Mouse (Mus musculus): ENCODE results near the gene Tesk1.

Gene Tesk1

GRCm38 (mm10) chr4:43415221-43416070 lies 26.3 kb upstream of the Tesk1 start:
- TF ChIP-seq POU5F1 (IDR thresholded peaks at IDR 0.05; ENCODE audit: borderline replicate concordance, low read length) (no peak), NANOG (IDR thresholded peaks at IDR 0.05; ENCODE audit: borderline replicate concordance, low read length) (no peak), CTCF (conservative IDR thresholded peaks at IDR 0.05; ENCODE audit: low read length) (no peak)
- Histone ChIP-seq H3K4me1 (replicated peaks; ENCODE audit: low read depth, low read length) (peaks cover 58% of the 10 kb centered on the region), H3K36me3 (ENCODE audit: insufficient read depth, low read length) (peaks cover 20% of the 10 kb centered on the region)

GRCm38 (mm10) chr4:43416071-43416490 lies 25.7 kb upstream of the Tesk1 start:
- Histone ChIP-seq H3K9me3 (ENCODE audit: low read length) (no peaks in the 10 kb centered on the region), H3K4me1 (replicated peaks; ENCODE audit: low read depth, low read length) (peaks cover 63% of the 10 kb centered on the region), H3K36me3 (ENCODE audit: insufficient read depth, low read length) (peaks cover 20% of the 10 kb centered on the region), H3K27me3 (ENCODE audit: insufficient read depth, low read length) (peaks cover 16% of the 10 kb centered on the region), H3K4me3 (replicated peaks; ENCODE audit: low read length) (peak overlapping the region; percentile 61)
- TF ChIP-seq POU5F1 (IDR thresholded peaks at IDR 0.05; ENCODE audit: borderline replicate concordance, low read length) (no peak), NANOG (IDR thresholded peaks at IDR 0.05; ENCODE audit: borderline replicate concordance, low read length) (no peak), CTCF (conservative IDR thresholded peaks at IDR 0.05; ENCODE audit: low read length) (no peak)

More at GRCm38 (mm10) chr4:43415221-43416070, 26.3 kb upstream of the Tesk1 start:
- H3K4me3 ChIP-seq (replicated peaks; ENCODE audit: low read length), result peak overlapping the region; percentile 61
- no peaks in the 10 kb centered on the region for H3K9me3 ChIP-seq (ENCODE audit: low read length)
- H3K27me3 ChIP-seq (ENCODE audit: insufficient read depth, low read length), result peaks cover 13% of the 10 kb centered on the region

GRCm38 (mm10) chr4:43417269-43418062 lies 24.3 kb upstream of the Tesk1 start:
- TF ChIP-seq NANOG (IDR thresholded peaks at IDR 0.05; ENCODE audit: borderline replicate concordance, low read length) (no peak), POU5F1 (IDR thresholded peaks at IDR 0.05; ENCODE audit: borderline replicate concordance, low read length) (no peak), CTCF (conservative IDR thresholded peaks at IDR 0.05; ENCODE audit: low read length) (no peak)
- Histone ChIP-seq H3K9me3 (ENCODE audit: low read length) (no peaks in the 10 kb centered on the region), H3K36me3 (ENCODE audit: insufficient read depth, low read length) (peaks cover 28% of the 10 kb centered on the region), H3K4me3 (replicated peaks; ENCODE audit: low read length) (no peak overlapping the region), H3K4me1 (replicated peaks; ENCODE audit: low read depth, low read length) (peaks cover 76% of the 10 kb centered on the region), H3K27me3 (ENCODE audit: insufficient read depth, low read length) (peaks cover 30% of the 10 kb centered on the region)

- Histone ChIP-seq H3K36me3 (ENCODE audit: insufficient read depth, low read length) (peaks cover 38% of the 10 kb centered on the region), H3K4me1 (replicated peaks; ENCODE audit: low read depth, low read length) (peaks cover 80% of the 10 kb centered on the region), H3K4me3 (replicated peaks; ENCODE audit: low read length) (no peak overlapping the region), H3K27me3 (ENCODE audit: insufficient read depth, low read length) (peaks cover 38% of the 10 kb centered on the region), H3K9me3 (ENCODE audit: low read length) (no peaks in the 10 kb centered on the region)
- TF ChIP-seq POU5F1 (IDR thresholded peaks at IDR 0.05; ENCODE audit: borderline replicate concordance, low read length) (no peak), NANOG (IDR thresholded peaks at IDR 0.05; ENCODE audit: borderline replicate concordance, low read length) (no peak), CTCF (conservative IDR thresholded peaks at IDR 0.05; ENCODE audit: low read length) (no peak)
Observed at GRCm38 (mm10) chr4:43418450-43418849, 23.3 kb upstream of the Tesk1 start.

GRCm38 (mm10) chr4:43418973-43419656 lies 22.6 kb upstream of the Tesk1 start:
- TF ChIP-seq NANOG (IDR thresholded peaks at IDR 0.05; ENCODE audit: borderline replicate concordance, low read length), result no peak
- TF ChIP-seq CTCF (conservative IDR thresholded peaks at IDR 0.05; ENCODE audit: low read length), result no peak
- TF ChIP-seq POU5F1 (IDR thresholded peaks at IDR 0.05; ENCODE audit: borderline replicate concordance, low read length), result no peak
- peaks cover 44% of the 10 kb centered on the region for H3K36me3 ChIP-seq (ENCODE audit: insufficient read depth, low read length)
- peaks cover 80% of the 10 kb centered on the region for H3K4me1 ChIP-seq (replicated peaks; ENCODE audit: low read depth, low read length)
- H3K27me3 ChIP-seq (ENCODE audit: insufficient read depth, low read length), result peaks cover 45% of the 10 kb centered on the region
- no peaks in the 10 kb centered on the region for H3K9me3 ChIP-seq (ENCODE audit: low read length)
- H3K4me3 ChIP-seq (replicated peaks; ENCODE audit: low read length), result no peak overlapping the region

- TF ChIP-seq CTCF (conservative IDR thresholded peaks at IDR 0.05; ENCODE audit: low read length) (no peak), NANOG (IDR thresholded peaks at IDR 0.05; ENCODE audit: borderline replicate concordance, low read length) (no peak), POU5F1 (IDR thresholded peaks at IDR 0.05; ENCODE audit: borderline replicate concordance, low read length) (no peak)
- Histone ChIP-seq H3K4me3 (replicated peaks; ENCODE audit: low read length) (no peak overlapping the region), H3K4me1 (replicated peaks; ENCODE audit: low read depth, low read length) (peaks cover 74% of the 10 kb centered on the region)
Observed at GRCm38 (mm10) chr4:43419801-43420281, 21.9 kb upstream of the Tesk1 start.

GRCm38 (mm10) chr4:43420305-43420704 lies 21.4 kb upstream of the Tesk1 start:
- peaks cover 53% of the 10 kb centered on the region for H3K36me3 ChIP-seq (ENCODE audit: insufficient read depth, low read length)
- H3K4me1 ChIP-seq (replicated peaks; ENCODE audit: low read depth, low read length), result peaks cover 74% of the 10 kb centered on the region
- TF ChIP-seq POU5F1 (IDR thresholded peaks at IDR 0.05; ENCODE audit: borderline replicate concordance, low read length) (no peak), NANOG (IDR thresholded peaks at IDR 0.05; ENCODE audit: borderline replicate concordance, low read length) (no peak), CTCF (conservative IDR thresholded peaks at IDR 0.05; ENCODE audit: low read length) (peak; percentile 88)
- H3K9me3 ChIP-seq (ENCODE audit: low read length), result no peaks in the 10 kb centered on the region
- H3K4me3 ChIP-seq (replicated peaks; ENCODE audit: low read length), result no peak overlapping the region
- peaks cover 57% of the 10 kb centered on the region for H3K27me3 ChIP-seq (ENCODE audit: insufficient read depth, low read length)

More at GRCm38 (mm10) chr4:43419801-43420281, 21.9 kb upstream of the Tesk1 start:
- Histone ChIP-seq H3K9me3 (ENCODE audit: low read length) (no peaks in the 10 kb centered on the region), H3K27me3 (ENCODE audit: insufficient read depth, low read length) (peaks cover 52% of the 10 kb centered on the region), H3K36me3 (ENCODE audit: insufficient read depth, low read length) (peaks cover 51% of the 10 kb centered on the region)
